Mouse (Mus musculus) mouse embryonic stem cell (cell line): ENCODE results near the gene Olfr1287.

Source experiments
- in situ Hi-C, 2 experiments: fragments of 300-500 bp; cut with MboI; formaldehyde crosslinking; loops; 1 replicate in 1 of 2; 3 replicates in 1 of 2; pipeline ENCODE4 v1.14.3; 2019 to 2020; ENCODE audit warnings: low sequenced_read_pairs in 2 of 2, low pct_unique_long_range_greater_than_20kb in 1 of 2, mixed read lengths in 1 of 2; ENCODE audit not compliant: unreplicated experiment in 1 of 2

The Olfr1287 gene

DNA sequence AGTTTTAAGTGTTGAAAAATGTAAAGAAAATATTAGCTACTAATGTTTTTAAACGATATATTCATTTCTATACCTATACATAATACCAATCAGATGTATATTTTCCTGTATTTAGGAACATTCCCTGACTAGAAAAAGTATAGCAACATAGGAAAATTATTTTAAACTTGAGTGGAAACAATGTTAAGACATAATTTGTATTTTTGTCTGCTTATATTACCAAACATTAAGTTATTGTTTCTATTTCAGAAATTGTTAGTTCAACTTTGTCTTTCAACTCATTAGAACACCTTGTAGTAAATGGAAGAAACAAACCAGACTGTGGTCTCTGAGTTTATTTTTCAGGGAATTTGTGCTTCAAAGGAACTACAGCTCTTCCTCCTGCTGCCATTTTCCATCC lies at the start of gene Olfr1287:
Olfr1287 (plus strand) TSS at position 301 of the 400 bp plus-strand sequence.
- in situ Hi-C loops = no loop called here

DNA sequence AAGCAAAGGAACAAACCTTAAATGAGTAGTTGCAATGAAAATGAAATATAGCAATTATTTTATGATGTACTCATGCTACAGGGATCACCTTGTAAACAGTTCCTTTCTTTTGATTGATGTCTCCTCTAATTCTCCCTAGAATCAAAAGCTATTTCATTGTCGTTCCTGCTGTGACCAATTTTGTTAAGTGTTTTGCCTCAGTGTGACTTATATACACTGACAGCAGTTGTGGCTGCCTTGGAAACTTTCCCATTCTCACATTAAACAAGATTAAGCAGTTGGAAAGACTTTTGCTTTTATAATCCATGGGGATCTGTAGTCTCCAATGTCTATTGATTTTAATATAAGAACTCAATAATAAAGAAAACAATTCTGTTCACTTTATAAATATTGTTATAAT lies 26.0 kb upstream of the Olfr1287 start, which contains the start of gene Olfr1286:
Olfr1286 (minus strand) TSS at position 185 of the 400 bp plus-strand sequence.
- in situ Hi-C loops = no loop called here

DNA sequence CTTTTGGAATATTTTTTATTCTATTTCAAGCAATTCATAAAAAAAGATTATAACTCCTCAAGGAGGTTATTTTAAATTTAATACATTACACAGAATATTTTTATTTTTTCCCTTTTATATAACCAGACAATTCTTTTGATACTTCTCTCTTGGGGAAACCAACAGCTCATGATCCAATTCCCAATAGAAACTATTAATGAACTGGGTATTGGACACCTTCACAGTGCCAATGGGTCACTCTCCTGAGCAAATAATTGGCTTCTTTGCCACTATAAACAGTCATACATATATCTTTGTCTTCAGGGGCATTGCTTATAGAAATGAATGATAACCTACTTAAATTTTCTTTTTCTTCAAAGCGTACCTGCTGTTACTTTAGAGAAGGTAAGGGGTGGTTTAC lies 24.9 kb downstream of the Olfr1287 start, which contains the start of gene Olfr1288:
Olfr1288 (plus strand) TSS at position 301 of the 400 bp plus-strand sequence.
- in situ Hi-C loops = no loop called here

DNA sequence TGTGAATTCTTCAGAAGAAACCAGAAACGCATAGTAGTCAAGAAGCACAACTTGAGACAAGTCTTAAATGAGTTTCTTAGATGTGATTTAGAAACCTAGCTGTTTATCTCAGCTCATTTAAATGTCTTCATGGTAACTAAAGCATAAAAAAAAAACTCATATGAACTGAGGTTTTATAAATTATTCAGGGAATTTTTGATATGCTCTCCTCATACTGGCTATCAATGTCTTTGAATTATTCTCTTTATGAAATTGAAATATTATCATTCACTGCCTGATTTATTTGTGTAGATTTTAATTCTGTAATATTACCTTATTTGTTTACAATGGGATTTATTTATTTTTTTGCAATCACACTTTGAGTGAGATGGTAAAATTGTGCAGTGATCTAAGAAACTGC lies 31.6 kb downstream of the Olfr1287 start, which contains the start of gene Olfr1289:
Olfr1289 (plus strand) TSS at position 301 of the 400 bp plus-strand sequence.
- in situ Hi-C loops = no loop called here

DNA sequence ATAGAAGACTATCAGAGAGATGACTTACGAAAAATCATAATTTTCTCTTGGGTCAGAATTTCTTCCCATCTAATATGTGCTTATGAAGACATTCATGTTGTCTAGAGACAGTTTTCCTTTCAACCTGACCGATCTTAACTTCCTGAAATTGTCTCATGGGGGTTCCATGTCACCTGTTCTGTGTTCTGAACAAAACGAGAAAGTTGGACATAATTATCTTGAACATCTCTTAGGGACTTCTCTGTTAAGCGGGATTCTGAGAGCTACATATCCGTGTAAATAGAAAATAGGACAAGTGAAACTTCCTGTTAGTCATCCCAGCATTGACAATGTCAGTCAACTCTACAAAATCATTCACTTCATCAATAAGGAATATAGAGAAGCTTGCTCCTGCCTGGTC lies 44.8 kb downstream of the Olfr1287 start, which contains the start of gene Olfr1290:
Olfr1290 (minus strand) TSS at position 101 of the 400 bp plus-strand sequence.
- in situ Hi-C loops = no loop called here

DNA sequence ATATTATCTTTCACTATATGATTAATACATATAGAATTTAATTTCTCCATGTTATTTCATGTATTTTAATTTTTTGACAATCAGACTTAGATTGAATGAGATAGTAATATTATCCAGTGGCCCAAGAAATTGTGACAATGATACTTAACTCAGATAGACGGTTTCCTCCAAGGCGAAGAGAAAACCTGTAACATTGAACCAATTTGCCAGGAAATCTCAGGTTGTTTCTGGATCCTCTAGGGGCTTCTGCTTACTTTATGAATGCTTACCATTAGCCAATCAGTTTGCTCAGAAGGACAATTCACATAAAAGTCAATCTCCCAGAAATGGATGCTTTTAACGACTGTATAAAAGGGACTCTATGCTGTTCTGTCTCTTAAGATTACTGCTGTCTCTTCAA lies 47.9 kb downstream of the Olfr1287 start, which contains the start of gene Olfr1291-ps1:
Olfr1291-ps1 (plus strand) TSS at position 301 of the 400 bp plus-strand sequence.
- in situ Hi-C loops = no loop called here
